Mouse (Mus musculus): ENCODE results near the gene Trp53bp2. TPM values are rescaled to one million over a fixed set of nuclear protein-coding genes. Genes with fewer than 3 reads are reported as not detected.

Trp53bp2 gene
- total and polyA plus RNA-seq, 3 experiments = 2.6 to 15.1 TPM; not detected in 1

DNA sequence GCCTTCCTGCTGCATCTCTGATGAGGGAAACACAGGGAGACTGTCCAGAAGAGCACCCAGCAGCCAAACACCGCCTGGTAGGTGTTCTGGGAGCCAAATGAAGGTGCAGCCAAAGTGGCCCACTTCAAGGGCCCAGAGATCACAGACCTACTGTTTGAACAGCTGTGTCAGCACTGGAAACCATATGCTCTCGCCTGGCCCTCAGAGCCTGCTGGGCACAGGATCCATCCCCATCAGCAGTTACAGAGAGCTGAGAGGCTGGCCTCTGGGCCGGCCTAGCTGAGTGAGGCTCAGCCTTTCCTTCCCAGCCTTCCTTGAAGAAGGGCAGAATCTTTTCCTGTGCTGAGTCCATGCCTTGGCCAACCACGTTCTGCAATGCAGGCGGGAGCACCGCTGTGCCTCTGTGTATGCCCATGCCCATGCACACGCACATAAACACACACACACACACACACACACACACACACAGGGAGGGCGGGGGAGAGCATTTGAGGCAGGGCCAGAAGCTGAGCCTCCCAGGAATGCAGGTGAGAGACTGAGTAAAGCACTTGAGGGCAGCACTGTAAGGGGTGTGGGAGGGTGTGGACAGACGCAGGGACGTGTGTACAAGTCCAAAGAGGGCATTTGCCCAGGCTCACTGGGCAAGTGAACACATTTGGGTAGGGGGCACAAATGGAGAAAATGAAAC lies 100.3 kb downstream of the Trp53bp2 start:
- Histone ChIP-seq H3K9me3 (replicated peaks; ENCODE audit: insufficient read depth, low read length) (no peaks in the 10 kb centered on the region), H3K36me3 (ENCODE audit: control insufficient read depth in 1 of 2, insufficient read depth in 2 of 2, low read length in 2 of 2) (peaks cover 0 to 35% of the 10 kb centered on the region in 2 experiments; a peak in 2 of 4 replicates), H3K27me3 (ENCODE audit: control insufficient read depth in 1 of 2, insufficient read depth in 2 of 2, low read length in 2 of 2) (no peaks in the 10 kb centered on the region), H3K79me2 (ENCODE audit: control insufficient read depth, insufficient read depth, low read length, poor library complexity) (no peaks in the 10 kb centered on the region), H3K4me3 (ENCODE audit: control insufficient read depth in 1 of 2, insufficient read depth in 1 of 2, low read depth in 2 of 2, low read length in 2 of 2) (no peak overlapping the region), H3K27ac (ENCODE audit: control insufficient read depth, low read depth, low read length) (no peak overlapping the region), H3K4me1 (ENCODE audit: control insufficient read depth in 1 of 2, insufficient read depth in 2 of 2, low read length in 2 of 2) (peaks cover 19 to 42% of the 10 kb centered on the region in 2 experiments), H3K9ac (ENCODE audit: control insufficient read depth, low read depth, low read length, poor library complexity, severe bottlenecking) (no peak overlapping the region)
- DNase-seq (ENCODE audit: low read depth, low spot score) = no peak
- TF ChIP-seq ETS1 (IDR thresholded peaks at IDR 0.05; ENCODE audit: low read depth, low read length) = no peak
- no peak for TF ChIP-seq MAX (IDR thresholded peaks at IDR 0.05; ENCODE audit: low read length)
- no peak for TF ChIP-seq E2F4 (IDR thresholded peaks at IDR 0.05; ENCODE audit: borderline replicate concordance, low read depth, low read length)
- no peak for TF ChIP-seq ELF1 (IDR thresholded peaks at IDR 0.05; ENCODE audit: low read depth, low read length)
- TF ChIP-seq TBP (IDR thresholded peaks at IDR 0.05; ENCODE audit: low read depth, low read length) = no peak
- TF ChIP-seq ZC3H11A (IDR thresholded peaks at IDR 0.05; ENCODE audit: low read depth, low read length) = no peak
- TF ChIP-seq GABPA (IDR thresholded peaks at IDR 0.05; ENCODE audit: low read depth, low read length) = no peak
- TF ChIP-seq KAT2A (conservative IDR thresholded peaks at IDR 0.05; ENCODE audit: low read depth, low read length) = no peak
- no peak for TF ChIP-seq MYC (IDR thresholded peaks at IDR 0.05; ENCODE audit: low read depth, low read length)
- no peak for TF ChIP-seq SIN3A (IDR thresholded peaks at IDR 0.05; ENCODE audit: low read length)
- TF ChIP-seq NELFE (IDR thresholded peaks at IDR 0.05; ENCODE audit: low read depth, low read length) = no peak
- no peak for TF ChIP-seq ZMIZ1 (IDR thresholded peaks at IDR 0.05; ENCODE audit: low read depth, low read length)
- TF ChIP-seq CTCF (IDR thresholded peaks at IDR 0.05 in 2 of 3, conservative IDR thresholded peaks at IDR 0.05 in 1 of 3; ENCODE audit: control insufficient read depth in 1 of 3, insufficient read depth in 1 of 3, low read depth in 2 of 3, low read length in 3 of 3, poor library complexity in 1 of 3, severe bottlenecking in 1 of 3) = no peak
- no peak for TF ChIP-seq POLR2AphosphoS2 (IDR thresholded peaks at IDR 0.05; ENCODE audit: low read length)
- TF ChIP-seq MAFK (IDR thresholded peaks at IDR 0.05; ENCODE audit: borderline replicate concordance, low read depth, low read length) = no peak
- no peak for TF ChIP-seq SMC3 (IDR thresholded peaks at IDR 0.05; ENCODE audit: low read depth, low read length)
- no peak for TF ChIP-seq MEF2A (IDR thresholded peaks at IDR 0.05; ENCODE audit: extremely low read depth, insufficient replicate concordance, low read depth, low read length, poor library complexity, severe bottlenecking)
- no peak for TF ChIP-seq MYB (IDR thresholded peaks at IDR 0.05; ENCODE audit: low read depth, low read length)

DNA sequence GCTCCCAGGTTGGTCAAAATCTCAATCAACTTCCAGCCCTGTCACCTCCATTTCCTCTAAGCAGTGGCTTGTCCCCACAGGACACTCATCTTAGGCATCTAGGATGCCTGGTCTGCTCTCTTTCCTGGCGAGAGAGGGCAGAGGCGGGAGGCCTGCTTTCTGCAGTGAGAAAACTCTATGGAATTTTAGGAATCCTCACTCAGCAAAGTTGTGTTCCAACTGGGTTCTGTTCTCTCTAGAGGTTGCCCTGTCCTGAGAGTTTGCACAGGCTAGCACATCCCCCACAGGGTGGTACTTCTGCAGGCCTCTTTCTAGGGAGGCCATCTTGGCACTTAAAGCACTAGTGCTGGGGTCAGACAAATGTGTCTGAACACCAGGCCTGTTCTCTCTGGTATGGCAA lies 102.1 kb downstream of the Trp53bp2 start:
- Histone ChIP-seq H3K27ac (ENCODE audit: control insufficient read depth, low read depth, low read length) (no peak overlapping the region), H3K36me3 (ENCODE audit: control insufficient read depth in 1 of 2, insufficient read depth in 2 of 2, low read length in 2 of 2) (peaks cover 0 to 36% of the 10 kb centered on the region in 2 experiments; a peak in 2 of 4 replicates), H3K27me3 (ENCODE audit: control insufficient read depth in 1 of 2, insufficient read depth in 2 of 2, low read length in 2 of 2) (no peaks in the 10 kb centered on the region), H3K4me3 (ENCODE audit: control insufficient read depth in 1 of 2, insufficient read depth in 1 of 2, low read depth in 2 of 2, low read length in 2 of 2) (no peak overlapping the region), H3K4me1 (ENCODE audit: control insufficient read depth in 1 of 2, insufficient read depth in 2 of 2, low read length in 2 of 2) (peaks cover 22 to 45% of the 10 kb centered on the region in 2 experiments), H3K79me2 (ENCODE audit: control insufficient read depth, insufficient read depth, low read length, poor library complexity) (no peaks in the 10 kb centered on the region), H3K9me3 (replicated peaks; ENCODE audit: insufficient read depth, low read length) (no peaks in the 10 kb centered on the region), H3K9ac (ENCODE audit: control insufficient read depth, low read depth, low read length, poor library complexity, severe bottlenecking) (no peak overlapping the region)
- no peak for TF ChIP-seq ZMIZ1 (IDR thresholded peaks at IDR 0.05; ENCODE audit: low read depth, low read length)
- TF ChIP-seq CTCF (IDR thresholded peaks at IDR 0.05 in 2 of 3, conservative IDR thresholded peaks at IDR 0.05 in 1 of 3; ENCODE audit: control insufficient read depth in 1 of 3, insufficient read depth in 1 of 3, low read depth in 2 of 3, low read length in 3 of 3, poor library complexity in 1 of 3, severe bottlenecking in 1 of 3) = no peak
- no peak for TF ChIP-seq RCOR1 (IDR thresholded peaks at IDR 0.05; ENCODE audit: low read depth, low read length)
- TF ChIP-seq USF2 (IDR thresholded peaks at IDR 0.05; ENCODE audit: borderline replicate concordance in 1 of 2, insufficient read depth in 1 of 2, low read depth in 1 of 2, low read length in 2 of 2) = no peak
- no peak for TF ChIP-seq TBP (IDR thresholded peaks at IDR 0.05; ENCODE audit: low read depth, low read length)
- no peak for TF ChIP-seq ZKSCAN1 (IDR thresholded peaks at IDR 0.05; ENCODE audit: low read depth, low read length)
- no peak for TF ChIP-seq JUND (IDR thresholded peaks at IDR 0.05; ENCODE audit: low read depth, low read length)
- no peak for DNase-seq (ENCODE audit: low read depth, low spot score)
